Mouse (Mus musculus): Measurements from ENCODE around the gene Cdk15. TPM values are rescaled to one million over a fixed set of nuclear protein-coding genes. Genes with fewer than 3 reads are reported as not detected.

Cdk15 gene
- total and polyA plus RNA-seq, 2 experiments from 2014 or later, result 1.1 to 2.1 TPM

GRCm38 (mm10) chr1:59220371-59220770 is 36.3 kb upstream of the Cdk15 start:
- 76% methylated on average over 3 of the region's 3 CpGs for WGBS
- no peak for ATAC-seq (ENCODE audit: low FRiP score)
- H3K4me3 ChIP-seq (ENCODE audit: low read depth, low read length), result no peak overlapping the region
- H3K9ac ChIP-seq (replicated peaks; ENCODE audit: low read length, poor library complexity, severe bottlenecking), result no peak overlapping the region
- DNase-seq (ENCODE audit: low spot score), result no peak
- H3K4me1 ChIP-seq (ENCODE audit: insufficient read depth, low read length), result no peaks in the 10 kb centered on the region
- H3K27ac ChIP-seq (ENCODE audit: low read depth, low read length), result no peak overlapping the region
- TF ChIP-seq CTCF (IDR thresholded peaks at IDR 0.05), result no peak
- H3K4me2 ChIP-seq (ENCODE audit: low read depth, low read length, poor library complexity, severe bottlenecking), result no peak overlapping the region
- H3K9me3 ChIP-seq (ENCODE audit: low read length), result no peaks in the 10 kb centered on the region
- H3K27me3 ChIP-seq (ENCODE audit: insufficient read depth, low read length), result no peaks in the 10 kb centered on the region
- peaks cover 10% of the 10 kb centered on the region for H3K36me3 ChIP-seq (ENCODE audit: insufficient read depth, low read length)

GRCm38 (mm10) chr1:59221591-59221990 is 35.1 kb upstream of the Cdk15 start:
- ATAC-seq (ENCODE audit: low FRiP score) (no peak), DNase-seq (ENCODE audit: low spot score) (no peak)
- no peak for TF ChIP-seq CTCF (IDR thresholded peaks at IDR 0.05)
- Histone ChIP-seq H3K27ac (ENCODE audit: low read depth, low read length) (no peak overlapping the region), H3K9me3 (ENCODE audit: low read length) (no peaks in the 10 kb centered on the region), H3K27me3 (ENCODE audit: insufficient read depth, low read length) (no peaks in the 10 kb centered on the region), H3K4me1 (ENCODE audit: insufficient read depth, low read length) (no peaks in the 10 kb centered on the region), H3K4me2 (ENCODE audit: low read depth, low read length, poor library complexity, severe bottlenecking) (no peak overlapping the region), H3K36me3 (ENCODE audit: insufficient read depth, low read length) (peaks cover 6% of the 10 kb centered on the region), H3K4me3 (ENCODE audit: low read depth, low read length) (no peak overlapping the region), H3K9ac (replicated peaks; ENCODE audit: low read length, poor library complexity, severe bottlenecking) (no peak overlapping the region)
- WGBS, result 95% methylated on average over 2 of the region's 2 CpGs

GRCm38 (mm10) chr1:59222101-59222825 is 34.4 kb upstream of the Cdk15 start:
- H3K9ac ChIP-seq (replicated peaks; ENCODE audit: low read length, poor library complexity, severe bottlenecking), result no peak overlapping the region
- H3K4me1 ChIP-seq (ENCODE audit: insufficient read depth, low read length), result no peaks in the 10 kb centered on the region
- DNase-seq (ENCODE audit: low spot score) (peak; percentile 40), ATAC-seq (ENCODE audit: low FRiP score) (no peak)
- H3K27me3 ChIP-seq (ENCODE audit: insufficient read depth, low read length), result no peaks in the 10 kb centered on the region
- peaks cover 5% of the 10 kb centered on the region for H3K36me3 ChIP-seq (ENCODE audit: insufficient read depth, low read length)
- no peak overlapping the region for H3K27ac ChIP-seq (ENCODE audit: low read depth, low read length)
- H3K4me3 ChIP-seq (ENCODE audit: low read depth, low read length), result no peak overlapping the region
- H3K4me2 ChIP-seq (ENCODE audit: low read depth, low read length, poor library complexity, severe bottlenecking), result no peak overlapping the region
- 92% methylated on average over 7 of the region's 7 CpGs for WGBS
- no peaks in the 10 kb centered on the region for H3K9me3 ChIP-seq (ENCODE audit: low read length)
- no peak for TF ChIP-seq CTCF (IDR thresholded peaks at IDR 0.05)

- ATAC-seq (ENCODE audit: low FRiP score), result no peak
These were observed 28.2 kb upstream of the Cdk15 start for GRCm38 (mm10) chr1:59228552-59228951.

GRCm38 (mm10) chr1:59229187-59229586 is 27.5 kb upstream of the Cdk15 start:
- Histone ChIP-seq H3K4me1 (ENCODE audit: insufficient read depth, low read length) (no peaks in the 10 kb centered on the region), H3K36me3 (ENCODE audit: insufficient read depth, low read length) (no peaks in the 10 kb centered on the region), H3K27me3 (ENCODE audit: insufficient read depth, low read length) (no peaks in the 10 kb centered on the region), H3K27ac (ENCODE audit: low read depth, low read length) (no peak overlapping the region), H3K4me2 (ENCODE audit: low read depth, low read length, poor library complexity, severe bottlenecking) (no peak overlapping the region), H3K4me3 (ENCODE audit: low read depth, low read length) (no peak overlapping the region), H3K9ac (replicated peaks; ENCODE audit: low read length, poor library complexity, severe bottlenecking) (no peak overlapping the region), H3K9me3 (ENCODE audit: low read length) (no peaks in the 10 kb centered on the region)
- TF ChIP-seq CTCF (IDR thresholded peaks at IDR 0.05), result no peak
- no peak for DNase-seq (ENCODE audit: low spot score)
- ATAC-seq (ENCODE audit: low FRiP score), result no peak
- 29% methylated on average over 4 of the region's 4 CpGs for WGBS

More at GRCm38 (mm10) chr1:59228552-59228951, 28.2 kb upstream of the Cdk15 start:
- no peaks in the 10 kb centered on the region for H3K27me3 ChIP-seq (ENCODE audit: insufficient read depth, low read length)
- no peaks in the 10 kb centered on the region for H3K4me1 ChIP-seq (ENCODE audit: insufficient read depth, low read length)
- TF ChIP-seq CTCF (IDR thresholded peaks at IDR 0.05), result no peak
- 84% methylated on average over 7 of the region's 7 CpGs for WGBS
- H3K9me3 ChIP-seq (ENCODE audit: low read length), result no peaks in the 10 kb centered on the region
- no peak overlapping the region for H3K4me2 ChIP-seq (ENCODE audit: low read depth, low read length, poor library complexity, severe bottlenecking)
- H3K36me3 ChIP-seq (ENCODE audit: insufficient read depth, low read length), result no peaks in the 10 kb centered on the region
- no peak for DNase-seq (ENCODE audit: low spot score)
- H3K4me3 ChIP-seq (ENCODE audit: low read depth, low read length), result no peak overlapping the region
- H3K27ac ChIP-seq (ENCODE audit: low read depth, low read length), result no peak overlapping the region
- H3K9ac ChIP-seq (replicated peaks; ENCODE audit: low read length, poor library complexity, severe bottlenecking), result no peak overlapping the region

GRCm38 (mm10) chr1:59236856-59237441 is 19.8 kb upstream of the Cdk15 start, which contains the start of gene Als2:
TSS of gene Als2 (minus strand) at chr1:59237231.
- peak within 1 kb of the TSS; percentile 65 for H3K27ac ChIP-seq (ENCODE audit: low read depth, low read length)
- H3K9ac ChIP-seq (replicated peaks; ENCODE audit: low read length, poor library complexity, severe bottlenecking), result peak within 1 kb of the TSS; percentile 81
- H3K36me3 ChIP-seq (ENCODE audit: insufficient read depth, low read length), result no peaks in the 10 kb centered on the region
- peak; percentile 99 for DNase-seq (ENCODE audit: low spot score)
- no peaks in the 10 kb centered on the region for H3K4me1 ChIP-seq (ENCODE audit: insufficient read depth, low read length)
- no peaks in the 10 kb centered on the region for H3K9me3 ChIP-seq (ENCODE audit: low read length)
- ATAC-seq (ENCODE audit: low FRiP score), result peak; percentile 98
- H3K4me2 ChIP-seq (ENCODE audit: low read depth, low read length, poor library complexity, severe bottlenecking), result peak within 1 kb of the TSS; percentile 69
- no peaks in the 10 kb centered on the region for H3K27me3 ChIP-seq (ENCODE audit: insufficient read depth, low read length)
- peak within 1 kb of the TSS; percentile 76 for H3K4me3 ChIP-seq (ENCODE audit: low read depth, low read length)
- under 1% methylated on average over 51 of the region's 58 CpGs for WGBS
- peak; percentile 36 for TF ChIP-seq CTCF (IDR thresholded peaks at IDR 0.05)
